Mouse (Mus musculus) forelimb bud, embryonic 11.5 days (tissue): Measurements from ENCODE around the gene Mrpl55.
"Not testable (repeated sequence)": the region's sequence is repeated elsewhere in the genome, so short reads cannot be mapped to it uniquely, and the experiment has no call there.

Source experiments
- DNase-seq: peaks from one replicate; pipeline ENCODE4 v3.0.0-alpha.2; 2012; ENCODE audit warnings: low read depth, low spot score

Mrpl55 gene

DNA sequence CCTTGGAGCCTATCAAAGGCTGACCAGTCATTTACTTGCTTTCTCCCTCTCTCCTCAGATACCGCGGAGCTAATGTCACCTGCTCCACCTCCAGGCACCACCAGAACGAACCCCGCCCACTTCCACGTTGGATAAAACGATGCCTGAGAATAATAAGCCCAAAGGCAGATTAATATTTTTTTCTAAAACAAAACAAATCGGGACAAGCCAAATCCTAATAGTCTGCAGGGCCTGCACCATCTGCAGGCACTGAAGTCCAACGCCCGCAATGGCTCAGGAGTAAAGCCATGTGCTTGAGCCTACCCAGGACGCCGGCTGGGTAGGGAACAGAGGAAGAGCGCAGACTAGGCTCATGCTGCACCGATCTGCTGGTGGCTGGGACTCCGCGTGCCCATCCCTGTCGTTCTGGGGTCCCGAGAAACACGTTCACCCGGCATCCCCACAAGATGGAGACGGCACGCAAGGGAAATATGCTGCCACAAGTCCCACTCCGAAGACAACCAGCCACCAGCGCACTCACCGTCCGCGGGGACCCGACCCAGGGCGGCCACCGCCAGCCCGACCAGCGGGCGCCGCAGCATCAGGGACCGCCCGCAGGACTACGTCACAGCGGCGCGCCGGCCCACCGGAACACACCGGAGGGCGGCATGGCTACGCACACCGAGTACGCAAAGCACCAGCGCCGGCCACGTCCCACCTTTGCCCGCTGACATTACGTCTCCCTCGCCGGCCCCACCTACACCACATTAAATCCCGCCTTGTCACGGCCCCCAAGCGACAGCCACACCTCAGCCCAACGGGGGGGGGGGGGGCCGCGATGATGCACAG lies 10.8 kb upstream of the Mrpl55 start:
- peak; percentile 83 for DNase-seq

DNA sequence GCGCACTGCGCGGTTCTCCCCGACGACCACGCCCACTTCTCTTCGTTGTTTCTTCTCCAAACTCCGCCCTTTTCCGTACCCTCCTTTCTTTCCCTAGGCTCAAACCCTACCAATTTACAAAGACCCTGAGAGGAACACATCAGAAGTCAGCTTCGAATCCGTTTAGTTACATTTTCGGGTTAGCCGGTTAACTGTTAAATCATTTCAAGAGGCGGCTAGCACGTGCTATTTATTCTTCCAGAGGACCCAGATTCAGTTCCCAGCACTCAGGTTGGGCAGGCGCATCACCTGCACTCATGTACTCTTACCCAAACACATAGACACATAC lies 10.3 kb upstream of the Mrpl55 start, which contains the start of gene Guk1:
Guk1 (minus strand) TSS at position 154 of the 328 bp plus-strand sequence.
- no peak for DNase-seq

DNA sequence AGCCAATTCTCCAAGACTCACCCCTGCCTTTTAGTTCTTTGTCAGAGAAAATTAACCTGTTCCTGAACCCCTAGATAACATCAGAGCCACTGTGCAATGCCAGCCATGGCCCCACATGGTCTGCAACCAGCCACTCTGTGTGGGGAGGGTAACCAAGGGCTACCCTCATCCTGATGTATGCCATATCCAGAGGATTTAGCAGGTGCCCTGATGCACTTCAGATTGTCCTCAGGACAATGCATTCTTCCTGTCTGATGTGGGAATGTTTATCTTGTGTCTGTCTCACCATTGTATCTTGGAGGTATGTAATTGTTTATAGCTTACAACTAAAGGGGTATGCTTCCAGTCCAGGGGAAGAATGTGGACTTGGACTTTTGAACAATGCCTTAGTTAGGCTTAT lies 6.1 kb upstream of the Mrpl55 start:
- no peak for DNase-seq

DNA sequence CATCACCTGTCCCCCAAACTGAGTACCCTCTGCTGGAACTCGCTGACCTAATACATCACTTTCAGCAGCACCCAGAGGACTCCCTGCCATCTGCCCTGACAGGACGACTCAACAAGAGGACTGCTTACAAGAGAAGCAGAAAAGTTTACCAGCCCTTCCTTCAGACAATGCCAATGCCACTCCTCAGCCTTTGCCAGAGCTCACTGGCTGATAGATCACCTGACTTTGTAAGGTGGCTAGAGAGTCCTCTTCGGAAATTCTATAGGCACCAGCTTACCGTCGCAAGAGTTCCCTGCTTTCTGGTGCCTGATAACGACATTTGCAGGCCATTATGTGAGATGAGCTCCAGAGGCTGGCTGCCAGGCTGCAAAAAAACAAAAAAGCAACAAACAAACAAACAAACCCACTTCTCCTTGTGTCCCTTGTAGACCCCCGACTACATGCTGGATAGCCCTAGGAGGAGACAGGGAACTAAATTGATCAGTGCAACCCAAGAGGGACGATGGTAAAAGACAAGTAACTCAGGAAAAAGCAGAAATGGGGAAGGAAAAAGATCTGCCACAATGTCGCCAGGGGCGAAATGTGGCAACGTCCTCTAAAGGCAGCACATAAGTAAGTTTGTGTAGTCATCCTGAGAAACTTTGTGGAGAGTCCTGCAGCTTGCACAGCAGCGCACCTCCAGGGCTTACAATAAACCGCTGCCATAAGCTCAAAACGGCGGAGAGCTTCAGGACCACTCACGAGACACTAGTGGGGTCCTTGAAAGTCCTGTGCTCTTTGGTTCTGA lies 877 bp upstream of the Mrpl55 start:
- no peak for DNase-seq

DNA sequence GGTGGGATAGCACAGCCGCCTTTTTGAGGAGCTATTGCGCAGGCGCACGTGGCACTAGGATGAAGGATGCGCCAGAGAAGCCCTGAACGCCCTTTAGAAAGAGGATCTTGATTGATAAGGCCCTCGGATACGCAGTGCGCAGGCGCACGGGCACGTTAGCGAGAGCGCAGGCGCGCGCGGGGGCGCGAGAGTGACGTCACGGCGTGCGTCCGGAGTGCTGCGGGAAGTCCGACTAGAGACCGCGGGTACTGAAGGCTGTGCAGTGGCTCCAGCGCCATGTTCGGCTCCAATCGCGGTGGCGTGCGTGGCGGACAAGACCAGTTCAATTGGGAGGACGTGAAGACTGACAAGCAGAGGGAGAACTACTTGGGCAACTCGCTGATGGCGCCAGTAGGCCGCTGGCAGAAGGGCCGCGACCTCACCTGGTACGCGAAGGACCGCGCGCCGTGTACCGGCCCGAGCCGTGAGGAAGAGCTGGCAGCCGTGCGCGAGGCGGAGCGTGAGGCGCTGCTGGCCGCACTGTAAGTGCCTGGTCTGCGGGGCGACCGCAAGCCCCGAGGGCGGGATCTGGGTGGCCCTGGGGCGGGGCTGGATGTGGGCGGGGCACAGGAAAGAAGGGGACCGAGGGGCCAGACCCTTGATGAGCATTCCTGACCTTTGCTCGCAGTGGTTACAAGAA lies 6.0 kb downstream of the Mrpl55 start, which contains the start of gene 2310033P09Rik:
2310033P09Rik (plus strand) TSS at position 169 of the 679 bp plus-strand sequence.
- DNase-seq = peak; percentile 94

DNA sequence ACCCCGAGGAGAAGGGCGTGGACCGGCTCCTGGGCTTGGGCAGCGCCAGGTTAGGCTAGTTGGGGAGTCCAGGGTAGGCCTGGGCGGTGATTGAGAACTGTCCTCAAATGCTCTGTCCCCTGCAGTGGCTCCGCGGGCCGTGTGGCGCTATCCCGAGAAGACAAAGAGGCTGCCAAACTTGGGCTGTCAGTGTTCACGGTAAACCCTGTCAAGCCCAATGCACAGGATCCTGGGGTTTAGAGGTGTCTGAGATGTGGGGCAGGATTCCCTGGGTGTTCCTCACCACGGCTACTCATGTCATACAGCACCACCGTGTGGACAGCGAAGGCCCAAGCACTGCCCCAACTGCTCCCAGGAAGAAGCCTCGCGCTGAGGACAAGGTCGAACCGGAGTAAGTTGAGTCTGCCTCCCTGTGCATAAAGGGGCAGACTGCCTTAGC lies 6.7 kb downstream of the Mrpl55 start:
- DNase-seq = peak; percentile 63

DNA sequence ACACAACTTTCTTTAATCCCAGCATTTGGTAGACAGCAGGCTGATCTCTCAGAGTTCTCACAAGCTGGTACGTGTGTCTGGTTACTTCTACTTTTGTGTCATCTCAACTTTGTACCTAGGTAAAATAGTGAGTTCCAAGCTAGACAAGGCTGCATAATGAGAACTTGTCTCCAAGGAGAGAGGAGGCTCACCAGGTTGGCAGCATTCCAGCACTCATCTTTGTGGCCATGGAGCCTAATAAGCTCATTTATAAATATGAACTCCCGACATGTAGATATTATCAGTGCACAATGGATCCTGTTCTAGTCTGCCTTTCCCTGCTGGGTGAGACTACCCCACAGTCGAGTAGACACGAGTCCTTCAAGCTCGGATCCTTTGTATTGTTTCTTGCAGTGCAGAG lies 7.3 kb downstream of the Mrpl55 start:
- no peak for DNase-seq

DNA sequence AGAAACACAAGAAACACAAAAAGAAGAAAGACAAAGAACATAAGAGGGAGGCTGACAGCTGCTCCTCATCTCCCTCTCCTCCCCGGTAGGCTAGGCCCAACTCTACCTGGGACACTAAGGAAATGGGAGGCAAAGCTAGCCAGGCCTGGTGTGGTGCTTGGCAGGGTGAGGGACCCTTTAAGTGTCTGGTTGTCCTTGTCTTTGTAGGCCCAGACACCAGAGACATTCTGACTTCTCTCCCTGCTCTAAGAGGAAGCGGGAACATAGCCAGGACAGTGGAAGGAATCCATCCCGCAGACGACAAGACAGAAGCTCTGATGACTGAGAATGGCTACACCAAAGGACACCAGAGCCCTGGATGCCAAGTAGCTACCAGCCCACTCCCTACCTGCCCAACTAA lies 7.7 kb downstream of the Mrpl55 start:
- no peak for DNase-seq

DNA sequence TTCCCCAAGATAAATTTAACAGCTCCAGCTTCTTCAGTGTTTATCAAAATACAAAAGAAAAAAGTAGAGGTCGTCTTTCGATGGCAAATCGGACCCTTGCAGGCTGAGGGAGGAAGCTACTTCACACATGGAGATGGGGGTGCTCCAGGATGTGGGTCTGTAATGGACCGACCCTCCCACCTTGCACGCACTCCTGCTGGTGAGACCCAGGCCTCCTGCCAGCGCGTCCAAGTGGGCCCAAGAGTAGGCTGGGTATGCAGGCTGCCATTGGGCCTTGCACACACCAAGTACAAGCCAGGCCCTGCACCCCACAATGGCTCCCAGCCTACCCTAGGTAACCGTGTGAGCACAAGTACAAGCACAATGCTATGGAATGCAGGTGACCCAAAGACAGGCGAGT lies 9.3 kb downstream of the Mrpl55 start:
- DNase-seq = not testable (repeated sequence)

DNA sequence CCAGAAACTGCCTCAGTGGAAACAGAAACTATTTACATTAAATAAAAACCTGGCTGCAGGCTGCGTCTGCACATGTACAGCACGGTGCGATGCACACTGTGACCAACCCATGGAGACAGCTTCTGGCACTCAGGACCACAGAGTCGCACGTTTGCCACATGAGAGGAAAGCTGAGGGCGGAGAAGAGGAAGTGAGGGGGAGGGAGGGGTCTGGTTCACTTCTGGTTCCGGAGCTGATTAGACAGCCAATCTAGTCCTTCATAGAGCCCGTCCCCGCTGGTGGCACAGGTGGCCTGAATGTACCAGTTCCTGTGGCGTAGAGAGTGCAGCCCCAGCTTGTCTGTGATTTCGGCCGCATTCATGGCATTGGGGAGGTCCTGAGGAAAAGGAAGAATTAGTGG lies 10.0 kb downstream of the Mrpl55 start:
- DNase-seq = not testable (repeated sequence)

DNA sequence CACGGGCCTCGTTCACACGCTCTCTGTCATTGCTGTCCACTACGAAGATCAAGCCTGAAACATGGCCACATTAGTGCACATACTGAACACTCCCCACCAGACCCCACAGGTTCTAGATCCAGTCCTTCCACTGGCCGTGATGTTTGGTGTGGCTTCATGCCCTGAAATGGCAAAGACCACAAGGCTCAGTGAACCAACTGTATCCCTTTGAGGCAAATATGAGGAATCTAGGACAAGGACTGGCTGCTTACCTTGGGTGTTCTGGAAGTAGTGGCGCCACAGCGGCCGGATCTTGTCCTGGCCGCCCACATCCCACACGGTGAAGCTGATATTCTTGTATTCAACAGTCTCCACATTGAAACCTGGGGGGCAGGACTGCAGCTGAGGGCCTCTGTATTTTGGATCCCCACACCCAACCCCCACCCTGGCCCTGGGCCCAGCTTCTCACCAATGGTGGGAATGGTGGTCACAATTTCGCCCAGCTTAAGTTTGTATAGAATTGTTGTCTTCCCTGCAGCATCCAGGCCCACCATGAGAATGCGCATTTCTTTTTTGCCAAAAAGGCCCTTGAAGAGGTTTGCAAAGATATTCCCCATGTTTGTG lies 10.7 kb downstream of the Mrpl55 start:
- DNase-seq = no peak

DNA sequence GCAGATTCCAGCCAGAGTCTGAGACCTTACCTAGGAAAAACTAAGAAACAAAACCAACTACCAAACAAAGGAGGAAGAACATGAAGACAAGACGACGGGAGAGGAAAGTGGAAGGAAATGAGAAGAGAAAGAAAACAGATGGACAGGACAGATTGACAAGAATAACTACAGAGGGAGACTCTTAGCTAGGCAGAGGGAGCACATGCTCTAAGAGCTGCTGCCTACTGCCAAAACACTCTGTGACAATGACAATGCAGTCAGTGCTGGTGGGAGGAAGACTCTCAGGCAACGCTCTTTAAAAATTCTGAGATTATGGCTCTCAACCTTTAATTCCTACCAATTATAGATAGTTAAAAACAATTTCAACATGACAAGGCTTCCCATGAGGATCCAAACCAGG lies 14.7 kb downstream of the Mrpl55 start:
- DNase-seq = no peak

DNA sequence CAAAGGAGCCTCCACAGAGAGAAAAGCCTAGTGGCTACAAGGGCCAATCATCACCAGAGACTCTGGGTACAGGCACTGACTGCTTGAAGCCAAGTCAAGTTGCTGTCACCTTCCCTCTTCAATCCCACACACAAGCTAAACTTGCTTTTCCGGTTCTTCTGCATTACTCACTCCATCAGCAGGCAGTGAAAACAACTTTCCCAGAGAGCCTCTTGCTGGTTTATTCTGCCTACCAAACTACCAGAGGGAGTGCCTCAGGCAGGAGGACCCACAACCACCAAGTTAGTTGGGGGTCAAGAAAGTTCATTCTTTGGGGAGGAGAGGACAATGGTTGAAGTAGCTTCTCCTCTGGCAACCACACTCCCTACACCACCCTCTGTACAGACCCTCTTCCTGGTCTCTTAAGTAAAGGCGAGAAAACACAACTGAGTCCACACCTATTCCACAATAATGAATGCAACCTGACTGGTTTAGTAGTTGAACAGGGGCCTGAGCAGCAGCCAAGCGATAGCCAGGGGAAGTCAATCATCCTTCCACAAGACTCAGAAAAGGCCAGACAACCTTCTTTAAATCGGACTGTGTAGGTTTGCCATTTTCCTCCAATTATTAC lies 16.2 kb downstream of the Mrpl55 start:
- DNase-seq = no peak

DNA sequence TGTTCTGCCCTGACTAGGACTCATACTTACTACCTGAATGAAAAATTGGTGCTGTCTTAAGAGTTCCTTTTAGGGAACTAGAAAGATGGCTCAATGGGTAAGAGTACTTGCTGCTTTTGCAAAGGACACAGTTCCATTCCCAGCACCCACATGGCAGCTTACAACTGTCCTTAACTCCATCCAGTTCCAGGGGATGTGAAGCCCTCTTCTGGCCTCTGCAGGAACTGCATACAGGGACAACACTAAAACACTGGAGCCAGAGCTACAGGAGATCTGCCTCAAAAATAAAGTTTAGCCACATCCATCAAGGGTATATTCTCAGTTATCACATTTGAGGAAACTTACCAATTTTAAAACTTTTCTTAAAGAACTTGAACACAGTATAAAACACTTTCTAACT lies 16.8 kb downstream of the Mrpl55 start:
- peak; percentile 49 for DNase-seq

DNA sequence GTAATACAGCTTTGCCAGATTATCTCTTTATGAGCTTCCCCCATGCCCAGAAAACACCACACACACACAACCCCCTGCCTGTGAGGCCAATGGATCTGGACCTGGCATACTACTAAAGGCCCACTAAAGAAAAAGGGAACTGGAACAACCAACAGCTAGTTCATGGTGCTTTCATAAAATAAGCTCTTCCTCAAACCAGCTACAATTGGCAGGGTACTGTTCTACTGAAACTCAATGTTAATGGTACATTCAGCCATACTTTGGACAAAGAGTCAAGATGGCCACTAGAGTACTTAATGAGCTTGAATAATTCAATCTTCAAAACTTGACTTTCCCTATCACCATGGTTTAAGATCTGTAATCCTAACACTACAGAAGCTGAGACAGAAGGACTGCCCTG lies 19.3 kb downstream of the Mrpl55 start:
- DNase-seq = no peak

DNA sequence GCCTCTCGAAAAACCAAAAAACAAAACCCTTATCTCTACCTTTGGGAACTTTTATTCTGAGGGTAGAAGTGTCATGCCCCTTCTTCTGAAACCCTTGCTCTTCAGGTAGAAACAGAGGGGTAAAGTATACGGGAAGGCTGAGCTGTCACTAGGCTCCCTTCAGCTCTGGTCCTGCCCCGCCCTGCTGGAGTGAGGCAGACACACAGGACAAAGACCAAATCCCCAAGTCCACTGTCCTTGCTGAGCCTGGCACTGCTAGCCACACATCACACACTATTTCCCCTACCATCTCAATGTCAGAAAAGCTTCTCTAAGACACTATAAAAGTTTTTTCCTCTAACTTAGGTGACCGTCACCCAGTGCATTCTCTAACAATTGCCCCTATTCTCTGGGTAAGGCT lies 20.0 kb downstream of the Mrpl55 start:
- DNase-seq = no peak

DNA sequence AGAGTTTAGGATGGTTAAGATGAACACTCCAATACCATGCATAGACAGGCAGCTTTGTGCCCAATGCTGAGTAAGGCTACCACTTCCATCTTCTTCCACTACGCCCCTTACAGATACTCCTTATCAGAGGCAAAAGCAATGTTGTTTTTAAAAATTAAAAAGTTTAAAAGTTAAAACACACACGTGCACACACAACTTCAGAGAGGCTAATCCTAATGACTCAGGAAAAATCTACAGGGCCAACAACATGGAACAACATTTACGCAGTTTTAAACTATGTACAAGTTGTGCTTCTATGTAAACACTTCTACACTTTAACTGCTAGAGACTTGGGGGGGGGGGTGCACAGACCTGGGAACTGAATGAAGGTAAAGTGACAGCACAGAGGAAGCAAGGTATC lies 21.7 kb downstream of the Mrpl55 start:
- no peak for DNase-seq

DNA sequence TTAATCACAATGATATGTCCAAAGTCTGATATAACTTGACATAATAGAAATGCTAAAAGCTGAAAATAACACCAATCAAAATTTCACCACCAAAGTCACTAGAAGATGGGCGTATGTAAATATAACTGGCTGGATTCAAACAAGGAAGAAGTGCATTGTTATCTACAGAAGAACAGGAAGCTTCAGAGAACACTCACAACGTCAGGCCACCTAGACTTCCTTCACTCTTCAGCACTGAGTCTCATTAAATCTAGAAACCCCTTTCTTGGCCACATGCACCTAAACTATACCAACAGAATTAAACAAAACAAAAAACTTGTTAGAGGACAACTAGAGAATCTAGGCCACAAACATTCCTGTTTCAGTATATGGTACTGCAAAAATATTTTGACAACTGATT lies 22.2 kb downstream of the Mrpl55 start:
- no peak for DNase-seq

DNA sequence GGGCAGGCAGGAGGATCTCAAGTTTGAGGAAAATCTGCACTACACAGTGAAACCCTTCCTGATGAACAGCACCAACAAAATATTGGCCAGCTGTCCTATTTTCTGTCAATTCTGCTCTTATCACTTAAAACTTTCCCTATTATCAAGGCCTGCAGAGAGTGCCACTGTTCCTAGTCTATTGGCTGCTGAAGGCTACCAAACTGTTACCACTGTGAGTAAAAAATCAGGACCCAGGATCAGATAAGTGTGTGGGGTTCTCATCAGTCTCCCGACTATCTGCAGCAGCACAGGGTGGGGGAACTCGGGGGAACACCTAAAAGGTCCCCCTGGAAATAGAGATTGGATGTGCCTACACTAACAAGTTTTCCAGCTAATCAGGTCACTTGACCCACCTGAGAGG lies 22.9 kb downstream of the Mrpl55 start:
- no peak for DNase-seq

DNA sequence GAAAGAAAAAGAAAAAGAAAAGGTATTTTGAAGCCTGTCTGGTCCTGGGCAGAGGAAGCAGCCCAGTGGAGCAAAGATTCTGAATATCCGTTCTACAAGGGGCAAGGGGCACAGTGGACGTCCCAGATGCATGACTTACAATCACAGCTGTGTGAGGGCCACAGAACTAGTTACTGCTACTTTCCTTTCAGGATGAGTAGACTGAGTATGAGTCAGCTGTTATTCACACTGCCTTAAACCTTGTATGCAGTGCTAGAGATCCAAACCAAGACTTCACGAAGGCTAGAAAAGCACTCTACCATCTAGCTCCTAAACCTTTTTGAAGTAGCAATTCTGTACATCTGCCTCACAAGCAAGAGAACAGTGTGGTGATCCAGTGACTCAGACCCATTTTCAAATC lies 24.0 kb downstream of the Mrpl55 start:
- no peak for DNase-seq

DNA sequence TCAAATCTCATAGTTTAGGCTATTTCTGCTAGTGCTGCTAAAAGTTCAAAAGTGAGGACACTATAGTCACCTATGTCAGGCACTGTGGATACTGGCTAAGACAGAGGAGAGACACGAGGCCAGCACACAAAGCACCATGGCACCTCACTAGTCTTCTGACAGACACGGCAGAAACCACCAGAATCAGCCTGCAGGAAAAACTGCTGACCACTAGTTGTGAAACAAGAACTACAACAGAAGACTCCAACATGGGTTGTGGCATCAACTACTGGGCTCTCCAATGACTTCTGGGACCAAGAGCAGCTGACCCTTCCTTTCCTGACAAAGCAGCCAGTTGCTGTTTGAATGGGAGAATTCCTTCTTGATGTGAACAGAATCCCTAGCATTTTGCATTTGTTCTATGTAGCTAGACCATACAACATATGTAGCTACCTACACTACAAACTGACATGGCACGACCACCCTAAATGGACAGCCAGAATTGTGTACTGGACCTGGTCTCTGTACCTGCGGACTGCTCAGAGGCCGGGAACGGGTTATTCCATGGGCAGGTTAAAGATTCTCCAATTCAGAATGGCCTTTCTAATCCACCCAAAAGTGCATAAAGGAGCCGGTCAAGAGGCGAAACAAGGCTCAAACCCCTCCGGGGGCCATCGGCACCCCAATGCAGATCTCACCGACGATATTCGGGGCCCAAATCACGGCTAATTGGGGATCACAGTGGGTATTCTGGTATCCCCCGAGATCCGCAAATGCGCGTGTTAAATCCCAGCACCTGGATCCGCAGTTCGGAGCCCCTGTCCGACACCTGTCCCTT lies 24.7 kb downstream of the Mrpl55 start:
- DNase-seq = no peak
